Mouse (Mus musculus) MEL (cell line): ENCODE results near the gene Tlr12. TPM values are rescaled to one million over a fixed set of nuclear protein-coding genes. Genes with fewer than 3 reads are reported as not detected.
A peak's percentile ranks its signal among the peaks of the same experiment; 100 is the strongest.
"Not testable (repeated sequence)": the region's sequence is repeated elsewhere in the genome, so short reads cannot be mapped to it uniquely, and the experiment has no call there.

ENCODE experiments used
- DNase-seq: peaks from one replicate; pipeline ENCODE4 v3.0.0; 2011; ENCODE audit warnings: low read depth, low spot score
- H3K27ac ChIP-seq: 2 replicates; pipeline ENCODE4 v1.5.1; 2012; ENCODE audit warnings: low read depth, mild to moderate bottlenecking, control low read depth, low read length, moderate library complexity; ENCODE audit not compliant: control insufficient read depth
- H3K27me3 ChIP-seq, 2 experiments: fragments of 150-350 bp in 1 of 2; sonication (generic) in 1 of 2; 2 replicates each; pipeline ENCODE4 v1.6.1; 2012; ENCODE audit warnings: low read length in 2 of 2, mild to moderate bottlenecking in 2 of 2, improper control_type of control experiment in 1 of 2, moderate library complexity in 1 of 2; ENCODE audit not compliant: insufficient read depth in 2 of 2, control insufficient read depth in 1 of 2
- H3K36me3 ChIP-seq, 2 experiments: 2 replicates each; pipeline ENCODE4 v1.6.1; 2012 to 2014; ENCODE audit warnings: low read length in 2 of 2, improper control_type of control experiment in 1 of 2, inconsistent platforms in 1 of 2, mild to moderate bottlenecking in 1 of 2; ENCODE audit not compliant: insufficient read depth in 2 of 2, control insufficient read depth in 1 of 2
- H3K4me1 ChIP-seq, 2 experiments: fragments of 150-350 bp in 1 of 2; sonication (generic) in 1 of 2; 2 replicates each; pipeline ENCODE4 v1.6.1; 2012; ENCODE audit warnings: low read length in 2 of 2, improper control_type of control experiment in 1 of 2, mild to moderate bottlenecking in 1 of 2; ENCODE audit not compliant: insufficient read depth in 2 of 2, control insufficient read depth in 1 of 2
- H3K4me3 ChIP-seq, 2 experiments: fragments of 150-350 bp in 1 of 2; sonication (generic) in 1 of 2; 2 replicates each; pipeline ENCODE4 v1.5.1; 2012; ENCODE audit warnings: low read depth in 2 of 2, low read length in 2 of 2, mild to moderate bottlenecking in 2 of 2, moderate library complexity in 2 of 2, control low read depth in 1 of 2, improper control_type of control experiment in 1 of 2; ENCODE audit not compliant: control insufficient read depth in 1 of 2, insufficient read depth in 1 of 2
- H3K79me2 ChIP-seq: 2 replicates; pipeline ENCODE4 v1.6.1; 2012; ENCODE audit warnings: mild to moderate bottlenecking, low read length, moderate library complexity; ENCODE audit not compliant: control insufficient read depth, poor library complexity, insufficient read depth
- H3K9ac ChIP-seq: 2 replicates; pipeline ENCODE4 v1.6.1; 2012; ENCODE audit warnings: low read depth, mild to moderate bottlenecking, control low read depth, low read length, moderate library complexity; ENCODE audit not compliant: control insufficient read depth, poor library complexity, severe bottlenecking
- H3K9me3 ChIP-seq: fragments of 150-350 bp; sonication (generic); replicated peaks from 2 replicates; pipeline ENCODE4 v1.6.1; 2012; ENCODE audit warnings: mild to moderate bottlenecking, low read length, improper control_type of control experiment, moderate library complexity; ENCODE audit not compliant: insufficient read depth
- CTCF ChIP-seq, 3 experiments: IDR thresholded peaks in 2 of 3; conservative IDR thresholded peaks in 1 of 3; 2 replicates each; pipeline ENCODE4 v1.5.1; 2011 to 2012; ENCODE audit warnings: low read length in 3 of 3, low read depth in 2 of 3, mild to moderate bottlenecking in 2 of 3, improper control_type of control experiment in 1 of 3, inconsistent platforms in 1 of 3, mixed read lengths in 1 of 3, moderate library complexity in 1 of 3; ENCODE audit not compliant: control insufficient read depth in 1 of 3, insufficient read depth in 1 of 3, poor library complexity in 1 of 3, severe bottlenecking in 1 of 3
- E2F4 ChIP-seq: IDR thresholded peaks from 2 replicates; pipeline ENCODE4 v1.6.1; 2011; ENCODE audit warnings: low read depth, low read length, improper control_type of control experiment, borderline replicate concordance
- ELF1 ChIP-seq: IDR thresholded peaks from 2 replicates; pipeline ENCODE4 v1.6.1; 2014; ENCODE audit warnings: low read depth, mild to moderate bottlenecking, inconsistent platforms, low read length, improper control_type of control experiment, moderate library complexity
- ETS1 ChIP-seq: IDR thresholded peaks from 2 replicates; pipeline ENCODE4 v1.6.1; 2012; ENCODE audit warnings: low read depth, mild to moderate bottlenecking, inconsistent platforms, low read length, improper control_type of control experiment, moderate library complexity
- HCFC1 ChIP-seq: IDR thresholded peaks from 2 replicates; pipeline ENCODE4 v1.6.1; 2012; ENCODE audit warnings: low read depth, mild to moderate bottlenecking, inconsistent platforms, low read length, improper control_type of control experiment, moderate library complexity
- KAT2A ChIP-seq: conservative IDR thresholded peaks from 2 replicates; pipeline ENCODE4 v1.6.1; 2012; ENCODE audit warnings: low read depth, low read length, improper control_type of control experiment, inconsistent platforms
- MAFK ChIP-seq: IDR thresholded peaks from 2 replicates; pipeline ENCODE4 v1.6.1; 2011; ENCODE audit warnings: low read depth, mild to moderate bottlenecking, low read length, improper control_type of control experiment, borderline replicate concordance
- MAX ChIP-seq: IDR thresholded peaks from 2 replicates; pipeline ENCODE4 v1.6.1; 2011; ENCODE audit warnings: low read length, improper control_type of control experiment
- MAZ ChIP-seq: IDR thresholded peaks from 2 replicates; pipeline ENCODE4 v1.6.1; 2012; ENCODE audit warnings: low read depth, mild to moderate bottlenecking, inconsistent platforms, low read length, improper control_type of control experiment
- POLR2A ChIP-seq, 2 experiments: IDR thresholded peaks; 2 replicates each; pipeline ENCODE4 v1.6.1; 2011 to 2012; ENCODE audit warnings: low read length in 2 of 2, mild to moderate bottlenecking in 2 of 2, control low read depth in 1 of 2, improper control_type of control experiment in 1 of 2, low read depth in 1 of 2, moderate library complexity in 1 of 2; ENCODE audit not compliant: control insufficient read depth in 1 of 2, insufficient read depth in 1 of 2, poor library complexity in 1 of 2
- POLR2AphosphoS2 ChIP-seq: IDR thresholded peaks from 2 replicates; pipeline ENCODE4 v1.6.1; 2011; ENCODE audit warnings: low read length, improper control_type of control experiment
- RAD21 ChIP-seq: IDR thresholded peaks from 2 replicates; pipeline ENCODE4 v1.6.1; 2011; ENCODE audit warnings: mild to moderate bottlenecking, low read depth, low read length, improper control_type of control experiment
- RCOR1 ChIP-seq: IDR thresholded peaks from 2 replicates; pipeline ENCODE4 v1.6.1; 2012; ENCODE audit warnings: low read depth, mild to moderate bottlenecking, inconsistent platforms, low read length, improper control_type of control experiment
- SIN3A ChIP-seq: IDR thresholded peaks from 2 replicates; pipeline ENCODE4 v1.6.1; 2012; ENCODE audit warnings: low read length, improper control_type of control experiment, inconsistent platforms
- SMC3 ChIP-seq: IDR thresholded peaks from 2 replicates; pipeline ENCODE4 v1.6.1; 2011; ENCODE audit warnings: low read depth, low read length, improper control_type of control experiment
- UBTF ChIP-seq: IDR thresholded peaks from 2 replicates; pipeline ENCODE4 v1.6.1; 2012; ENCODE audit warnings: low read depth, mild to moderate bottlenecking, inconsistent platforms, low read length, improper control_type of control experiment, moderate library complexity, borderline replicate concordance; ENCODE audit not compliant: insufficient read depth
- ZC3H11A ChIP-seq: IDR thresholded peaks from 2 replicates; pipeline ENCODE4 v1.6.1; 2012; ENCODE audit warnings: low read depth, mild to moderate bottlenecking, inconsistent platforms, low read length, improper control_type of control experiment
- ZKSCAN1 ChIP-seq: IDR thresholded peaks from 2 replicates; pipeline ENCODE4 v1.6.1; 2012; ENCODE audit warnings: low read depth, mild to moderate bottlenecking, inconsistent platforms, low read length, improper control_type of control experiment, moderate library complexity
- ZMIZ1 ChIP-seq: IDR thresholded peaks from 2 replicates; pipeline ENCODE4 v1.6.1; 2012; ENCODE audit warnings: low read depth, mild to moderate bottlenecking, inconsistent platforms, low read length, improper control_type of control experiment, moderate library complexity
- ZNF384 ChIP-seq: IDR thresholded peaks from 2 replicates; pipeline ENCODE4 v1.6.1; 2012; ENCODE audit warnings: low read depth, mild to moderate bottlenecking, inconsistent platforms, low read length, improper control_type of control experiment
- polyA plus RNA-seq, 2 experiments: library from polyadenylated mRNA; stranded (reverse) in 1 of 2; unstranded in 1 of 2; fragments of >175 nt in 1 of 2; fragments of >200 nt in 1 of 2; gene quantifications; 2 replicates each; pipeline versions ENCODE4 v1.2.1 to v1.2.4; 2012; ENCODE audit warnings: low replicate concordance in 2 of 2, low read depth in 1 of 2; ENCODE audit not compliant: insufficient read length in 2 of 2, insufficient read depth in 1 of 2, missing spikeins in 1 of 2
- total RNA-seq: library from RNA; depleted of rRNA; stranded (reverse); fragments of 300-350 nt; gene quantifications from 2 replicates; pipeline ENCODE4 v1.2.3, GENCODE M21; 2012

Tlr12 gene
- total and polyA plus RNA-seq, 3 experiments: not detected

- no peak for DNase-seq
- Histone ChIP-seq H3K27me3 (no peaks in the 10 kb centered on the region), H3K4me1 (0 out of 4 replicates have a peak, but pooled peaks cover 0 to 4% of the 10 kb centered on the region in 2 experiments), H3K9me3 (no peaks in the 10 kb centered on the region), H3K27ac (no peak overlapping the region), H3K9ac (no peak overlapping the region), H3K4me3 (no peak overlapping the region), H3K79me2 (no peaks in the 10 kb centered on the region), H3K36me3 (peaks cover 0 to 2% of the 10 kb centered on the region in 2 experiments; a peak in 1 of 4 replicates)
- TF ChIP-seq RCOR1: no peak
- TF ChIP-seq SIN3A: no peak
- no peak for TF ChIP-seq UBTF
- no peak for TF ChIP-seq ELF1
- TF ChIP-seq MAX: no peak
- TF ChIP-seq POLR2AphosphoS2: no peak
Measured at GRCm38 (mm10) chr4:128615761-128616160, 2.7 kb downstream of the Tlr12 start.

GRCm38 (mm10) chr4:128613326-128613725 is 5.1 kb downstream of the Tlr12 start:
- Histone ChIP-seq H3K4me3 (no peak overlapping the region), H3K36me3 (peaks cover 0 to 4% of the 10 kb centered on the region in 2 experiments; a peak in 1 of 4 replicates), H3K9ac (no peak overlapping the region), H3K4me1 (peaks cover 0 to 4% of the 10 kb centered on the region in 2 experiments; a peak in 1 of 4 replicates), H3K27ac (no peak overlapping the region), H3K79me2 (no peaks in the 10 kb centered on the region; the same call in 1 of the 2 replicates), H3K9me3 (no peaks in the 10 kb centered on the region), H3K27me3 (no peaks in the 10 kb centered on the region)
- DNase-seq: peak; percentile 82
- TF ChIP-seq ZNF384: no peak
- peak; percentile 44 to 91 (median 72); a peak in 5 of 6 replicates for TF ChIP-seq CTCF (IDR thresholded peaks at IDR 0.05 in 2 of 3, conservative IDR thresholded peaks at IDR 0.05 in 1 of 3; ENCODE audit: control insufficient read depth in 1 of 3, insufficient read depth in 1 of 3, low read depth in 2 of 3, low read length in 3 of 3, poor library complexity in 1 of 3, severe bottlenecking in 1 of 3)
- no peak for TF ChIP-seq ZKSCAN1
- no peak for TF ChIP-seq ETS1
- no peak for TF ChIP-seq KAT2A
- TF ChIP-seq MAFK: no peak
- TF ChIP-seq SMC3: peak; percentile 82
- no peak for TF ChIP-seq HCFC1
- TF ChIP-seq ZC3H11A: peak; percentile 73
- peak; percentile 91 for TF ChIP-seq RAD21
- no peak for TF ChIP-seq E2F4
- no peak for TF ChIP-seq ZMIZ1
- TF ChIP-seq MAZ: no peak
- no peak for TF ChIP-seq POLR2A (IDR thresholded peaks at IDR 0.05; ENCODE audit: control insufficient read depth in 1 of 2, insufficient read depth in 1 of 2, low read depth in 1 of 2, low read length in 2 of 2, poor library complexity in 1 of 2)

- H3K4me1 ChIP-seq, H3K79me2 ChIP-seq, DNase-seq, H3K36me3 ChIP-seq, H3K9ac ChIP-seq, H3K27me3 ChIP-seq, H3K4me3 ChIP-seq, H3K27ac ChIP-seq, H3K9me3 ChIP-seq: not testable (repeated sequence)
Measured at GRCm38 (mm10) chr4:128611726-128612125, 6.7 kb downstream of the Tlr12 start.
